Mouse (Mus musculus) fibroblast of lung, adult 2 months (primary cell): ENCODE measurements around the gene Sema3b.
"Not testable (repeated sequence)": the region's sequence is repeated elsewhere in the genome, so short reads cannot be mapped to it uniquely, and the experiment has no call there.

Experiments used
- DNase-seq: peaks from one replicate; pipeline ENCODE4 v3.0.0-alpha.2; 2011; ENCODE audit warnings: low read depth

Sema3b gene

GRCm38 (mm10) chr9:107568331-107569261 is 40.4 kb downstream of the Sema3b start:
- no peak for DNase-seq

GRCm38 (mm10) chr9:107567702-107568319 is 41.2 kb downstream of the Sema3b start, which contains the start of gene Hyal2:
Hyal2 (plus strand) TSS chr9:107567945.
- DNase-seq: no peak

DNA sequence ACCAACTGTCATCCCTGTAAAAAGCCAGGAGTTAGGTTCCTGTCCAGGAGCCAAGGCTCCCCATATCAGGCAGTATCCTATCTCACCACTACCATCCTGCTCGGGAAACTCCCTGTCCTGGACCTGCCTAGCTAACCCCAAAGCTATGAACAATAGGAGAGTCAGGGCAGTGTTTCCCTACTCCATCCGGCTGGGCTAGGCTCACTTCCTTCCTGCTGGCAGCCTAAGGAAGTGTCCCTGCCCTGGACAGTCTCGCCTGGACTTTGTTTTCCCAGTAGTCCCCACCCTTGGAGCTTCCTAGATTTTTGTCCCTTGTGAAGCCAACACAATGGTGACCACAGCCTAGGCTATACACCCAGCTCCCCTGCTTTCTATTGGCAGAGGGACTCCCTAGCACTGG is 42.2 kb downstream of the Sema3b start:
- DNase-seq: no peak

DNA sequence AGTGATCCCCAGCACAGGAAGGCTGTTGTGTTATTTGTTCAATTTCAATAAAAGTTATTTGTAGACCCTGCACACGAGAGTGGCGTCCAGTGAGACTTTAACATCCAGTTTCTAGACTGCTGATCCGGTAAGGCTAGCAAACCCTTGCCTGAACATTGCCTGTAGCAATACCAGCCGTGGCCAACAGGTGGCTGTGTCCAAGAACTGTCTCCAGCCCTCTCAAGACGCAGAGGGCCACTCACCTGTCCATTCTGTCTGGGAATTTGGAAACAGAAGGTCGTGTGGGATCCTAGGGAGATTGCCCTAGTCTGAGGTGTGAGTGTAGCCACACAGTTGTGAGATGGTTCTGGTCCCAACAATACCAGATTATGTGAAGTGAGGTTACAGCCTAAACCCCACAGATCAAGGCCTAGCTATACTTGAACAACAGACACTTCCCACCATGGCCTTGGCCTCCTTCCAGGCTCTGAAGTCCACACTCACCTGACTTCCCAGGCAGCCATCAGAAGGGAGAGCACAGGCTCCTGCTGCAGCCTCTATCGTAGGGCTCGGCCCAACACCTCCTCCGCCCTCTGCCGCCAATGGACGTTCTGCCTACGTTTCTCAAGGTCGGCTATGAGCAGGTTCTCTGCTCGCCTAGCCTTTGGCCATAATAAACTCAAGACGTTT is 42.9 kb downstream of the Sema3b start:
- DNase-seq: no peak

GRCm38 (mm10) chr9:107565556-107565955 is 43.5 kb downstream of the Sema3b start:
- not testable (repeated sequence) for DNase-seq

GRCm38 (mm10) chr9:107563029-107563581 is 45.9 kb downstream of the Sema3b start, which contains the start of gene Tusc2:
Tusc2 (plus strand) TSS chr9:107563255.
- peak; percentile 90 for DNase-seq

GRCm38 (mm10) chr9:107556346-107556745 is 52.7 kb downstream of the Sema3b start:
- no peak for DNase-seq

DNA sequence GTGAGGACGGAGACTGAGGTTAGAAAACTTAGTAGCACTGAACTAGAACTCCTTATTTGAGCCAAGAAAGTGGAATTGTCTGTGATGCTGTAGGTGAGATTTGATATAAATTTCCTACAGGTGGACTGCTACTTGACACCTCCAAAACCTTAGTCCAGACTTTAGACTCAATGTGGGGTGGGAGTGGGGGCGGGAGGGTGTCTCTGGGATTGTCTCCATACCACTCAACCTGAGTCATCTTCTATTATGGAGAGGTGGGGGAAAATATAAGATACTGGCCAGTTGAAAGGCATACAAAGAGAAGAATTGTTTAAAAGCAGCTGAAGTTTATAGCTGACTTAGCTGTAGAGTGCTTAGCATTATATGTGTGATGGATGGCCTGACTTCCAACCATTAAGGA is 53.3 kb downstream of the Sema3b start:
- no peak for DNase-seq

- DNase-seq: no peak
Observed at GRCm38 (mm10) chr9:107555031-107555457, 54.0 kb downstream of the Sema3b start.

DNA sequence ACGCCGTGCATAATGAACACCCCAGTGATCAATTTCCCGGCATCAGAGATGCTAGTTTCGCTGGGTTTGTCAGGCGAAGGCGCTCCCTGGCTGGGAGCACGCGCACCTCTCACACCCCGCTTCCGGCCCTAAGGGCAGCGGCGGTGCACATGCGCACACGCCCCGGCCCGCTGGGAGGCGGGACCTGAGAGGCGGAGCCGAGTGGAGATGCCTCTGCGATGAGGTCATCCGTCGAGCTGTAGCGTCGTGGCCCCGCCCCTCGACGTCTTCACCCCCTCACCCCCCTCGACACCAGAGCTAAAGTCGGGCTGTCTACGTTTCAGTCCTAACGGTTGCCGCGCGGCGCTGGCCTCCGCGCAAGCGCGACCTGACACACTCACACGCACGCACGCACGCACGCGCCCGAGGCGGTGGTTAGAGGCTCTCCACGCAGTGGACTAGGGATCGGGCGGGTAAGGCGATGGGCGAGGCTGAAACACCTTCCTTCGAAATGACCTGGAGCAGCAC is 54.7 kb downstream of the Sema3b start:
- DNase-seq: peak; percentile 98

GRCm38 (mm10) chr9:107553541-107554318 is 55.3 kb downstream of the Sema3b start:
- DNase-seq: no peak

GRCm38 (mm10) chr9:107552690-107553393 is 56.2 kb downstream of the Sema3b start:
- DNase-seq: no peak

GRCm38 (mm10) chr9:107551890-107552355 is 57.1 kb downstream of the Sema3b start:
- no peak for DNase-seq

- DNase-seq: no peak
Observed at GRCm38 (mm10) chr9:107551117-107551889, 57.7 kb downstream of the Sema3b start, which contains the start of gene Rassf1. Rassf1 (plus strand) TSS chr9:107551555.

DNA sequence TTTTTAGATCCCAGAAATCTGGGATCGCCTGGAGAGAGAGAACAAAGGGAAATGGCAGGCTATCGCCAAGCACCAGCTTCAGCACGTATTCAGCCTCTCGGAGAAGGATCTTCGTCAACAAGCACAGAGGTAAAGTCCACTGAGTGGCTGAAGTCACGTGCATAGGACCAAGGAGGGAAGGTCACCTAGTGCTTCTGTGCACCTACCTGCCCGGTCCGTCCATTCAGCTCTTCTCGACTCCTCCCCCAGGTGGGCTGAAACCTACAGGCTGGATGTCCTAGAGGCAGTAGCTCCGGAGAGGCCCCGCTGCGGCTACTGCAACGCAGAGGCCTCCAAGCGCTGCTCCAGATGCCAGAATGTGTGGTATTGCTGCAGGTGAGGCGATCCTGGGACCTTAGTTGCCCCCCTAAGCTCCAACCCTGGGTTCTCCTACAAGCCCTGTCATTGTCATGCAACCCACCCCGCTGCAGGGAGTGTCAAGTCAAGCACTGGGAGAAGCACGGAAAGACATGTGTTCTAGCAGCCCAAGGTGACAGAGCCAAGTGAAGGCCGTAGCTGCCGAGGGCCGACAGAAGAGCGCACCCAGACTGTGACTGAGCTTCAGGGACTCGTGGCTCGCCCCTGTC is 58.4 kb downstream of the Sema3b start:
- DNase-seq: no peak

- no peak for DNase-seq
Observed at GRCm38 (mm10) chr9:107549297-107550074, 59.5 kb downstream of the Sema3b start.

DNA sequence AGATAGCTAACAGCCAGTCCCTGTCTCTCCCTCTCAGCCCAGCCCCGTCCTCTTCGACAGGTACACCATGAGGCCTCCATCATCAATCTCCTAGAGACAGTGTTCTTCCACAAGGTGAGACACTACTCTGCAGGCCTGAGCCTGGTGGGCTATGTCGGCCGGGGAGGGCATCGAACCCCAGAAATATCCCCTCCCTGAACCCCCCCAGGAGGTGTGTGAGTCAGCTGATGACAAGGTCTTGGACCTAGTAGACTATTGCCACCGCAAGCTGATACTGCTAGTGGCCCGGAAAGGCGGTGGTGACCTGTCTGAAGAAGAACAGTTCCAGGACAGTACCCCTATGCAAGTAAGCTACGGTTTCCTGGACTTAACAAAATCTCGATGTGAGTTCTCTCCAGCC is 60.2 kb downstream of the Sema3b start:
- DNase-seq: no peak

DNA sequence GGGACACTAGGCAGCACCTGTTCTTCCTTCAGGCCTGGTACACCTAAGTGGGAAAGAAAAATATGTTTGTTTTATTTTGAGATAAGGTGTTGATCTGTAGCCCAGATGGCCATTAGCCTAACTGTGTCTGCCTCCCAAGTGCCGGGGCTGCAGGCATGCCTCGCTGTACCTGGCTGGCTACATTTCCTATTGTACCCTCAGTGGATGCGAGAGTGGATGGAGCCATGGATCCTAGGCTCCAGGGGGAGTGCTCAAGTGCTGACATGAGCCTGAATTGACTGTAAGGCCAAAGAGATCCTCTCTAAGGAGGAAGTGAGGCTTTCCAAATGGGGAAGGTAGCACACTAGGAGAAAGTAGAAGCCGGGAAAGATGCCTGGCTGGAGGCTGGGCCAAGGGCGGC is 61.1 kb downstream of the Sema3b start:
- no peak for DNase-seq
